Mouse (Mus musculus): ENCODE measurements around the gene Poc5. TPM values are rescaled to one million over a fixed set of nuclear protein-coding genes. Genes with fewer than 3 reads are reported as not detected.
A peak's percentile ranks its signal among the peaks of the same experiment; 100 is the strongest.

Gene Poc5
- polyA plus RNA-seq (2014; fragmentation: Nextera tagmentation; extraction: Ambion mirVana), result 13.7 and 19.7 TPM in 2 replicates

GRCm38 (mm10) chr13:96388042-96388888 is at the start of gene Poc5:
TSS of gene Poc5 (plus strand) at chr13:96388294.
- Histone ChIP-seq H3K4me3 (ENCODE audit: low read depth, low read length) (peak within 1 kb of the TSS; percentile 71), H3K9ac (ENCODE audit: low read depth, low read length) (peak within 1 kb of the TSS; percentile 71), H3K27me3 (replicated peaks; ENCODE audit: control insufficient read depth, insufficient read depth, low read length) (no peaks in the 10 kb centered on the region), H3K4me1 (ENCODE audit: control insufficient read depth, insufficient read depth, low read length) (peaks cover 6% of the 10 kb centered on the region; the same call in 1 of the 2 replicates), H3K9me3 (ENCODE audit: control insufficient read depth, low read length) (0 out of 2 replicates have a peak, but pooled peaks cover 4% of the 10 kb centered on the region), H3K36me3 (ENCODE audit: control insufficient read depth, insufficient read depth, low read length) (peaks cover 32% of the 10 kb centered on the region), H3K4me2 (ENCODE audit: low read depth, low read length) (peak within 1 kb of the TSS; percentile 85), H3K27ac (replicated peaks; ENCODE audit: low read depth, low read length) (peak within 1 kb of the TSS; percentile 54; the same call in 1 of the 2 replicates)
- peak; percentile 100 for ATAC-seq (ENCODE audit: low read depth)
- peak; percentile 99 for DNase-seq (ENCODE audit: low spot score)
- WGBS, result under 1% methylated on average over 44 of the region's 44 CpGs

- no peak for DNase-seq (ENCODE audit: low spot score)
- no peaks in the 10 kb centered on the region for H3K36me3 ChIP-seq (ENCODE audit: control insufficient read depth, insufficient read depth, low read length)
- no peak overlapping the region for H3K9ac ChIP-seq (ENCODE audit: low read depth, low read length)
- H3K27me3 ChIP-seq (replicated peaks; ENCODE audit: control insufficient read depth, insufficient read depth, low read length), result no peaks in the 10 kb centered on the region
- no peaks in the 10 kb centered on the region for H3K4me1 ChIP-seq (ENCODE audit: control insufficient read depth, insufficient read depth, low read length)
- no peak overlapping the region for H3K27ac ChIP-seq (replicated peaks; ENCODE audit: low read depth, low read length)
- WGBS, result 70% methylated on average over 3 of the region's 3 CpGs
- no peak overlapping the region for H3K4me3 ChIP-seq (ENCODE audit: low read depth, low read length)
- H3K4me2 ChIP-seq (ENCODE audit: low read depth, low read length), result no peak overlapping the region
- H3K9me3 ChIP-seq (ENCODE audit: control insufficient read depth, low read length), result no peaks in the 10 kb centered on the region
- no peak for ATAC-seq (ENCODE audit: low read depth)
These were observed 46.6 kb upstream of the Poc5 start for GRCm38 (mm10) chr13:96341461-96341860.

GRCm38 (mm10) chr13:96344778-96345177 is 43.3 kb upstream of the Poc5 start:
- H3K4me2 ChIP-seq (ENCODE audit: low read depth, low read length), result no peak overlapping the region
- no peak overlapping the region for H3K4me3 ChIP-seq (ENCODE audit: low read depth, low read length)
- H3K9ac ChIP-seq (ENCODE audit: low read depth, low read length), result no peak overlapping the region
- WGBS, result 81% methylated on average over 6 of the region's 6 CpGs
- no peaks in the 10 kb centered on the region for H3K36me3 ChIP-seq (ENCODE audit: control insufficient read depth, insufficient read depth, low read length)
- no peaks in the 10 kb centered on the region for H3K4me1 ChIP-seq (ENCODE audit: control insufficient read depth, insufficient read depth, low read length)
- H3K9me3 ChIP-seq (ENCODE audit: control insufficient read depth, low read length), result no peaks in the 10 kb centered on the region
- H3K27ac ChIP-seq (replicated peaks; ENCODE audit: low read depth, low read length), result no peak overlapping the region
- no peak for DNase-seq (ENCODE audit: low spot score)
- ATAC-seq (ENCODE audit: low read depth), result no peak
- H3K27me3 ChIP-seq (replicated peaks; ENCODE audit: control insufficient read depth, insufficient read depth, low read length), result no peaks in the 10 kb centered on the region

DNA sequence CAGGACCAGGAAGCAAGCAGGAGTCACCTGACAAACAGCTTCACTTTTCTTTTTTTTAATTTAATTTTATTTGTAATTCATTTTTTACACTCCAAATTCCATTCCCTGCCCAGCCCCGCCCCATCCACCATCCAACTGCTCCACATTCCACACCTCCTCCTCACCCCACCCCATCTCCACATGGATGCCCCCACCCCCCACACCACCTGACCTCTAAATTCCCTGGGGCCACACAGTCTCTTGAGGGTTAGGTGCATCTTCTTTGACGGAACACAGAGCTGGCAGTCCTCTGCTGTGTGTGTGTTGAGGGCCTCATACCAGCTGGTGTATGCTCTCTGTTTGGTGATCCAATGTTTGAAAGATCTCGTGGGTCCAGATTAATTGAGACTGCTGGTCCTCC is 41.5 kb upstream of the Poc5 start:
- WGBS, result 49% methylated on average over 3 of the region's 3 CpGs
- no peaks in the 10 kb centered on the region for H3K9me3 ChIP-seq (ENCODE audit: control insufficient read depth, low read length)
- H3K4me2 ChIP-seq (ENCODE audit: low read depth, low read length), result no peak overlapping the region
- ATAC-seq (ENCODE audit: low read depth) (no peak), DNase-seq (ENCODE audit: low spot score) (peak; percentile 5)
- no peak overlapping the region for H3K4me3 ChIP-seq (ENCODE audit: low read depth, low read length)
- no peaks in the 10 kb centered on the region for H3K27me3 ChIP-seq (replicated peaks; ENCODE audit: control insufficient read depth, insufficient read depth, low read length)
- H3K36me3 ChIP-seq (ENCODE audit: control insufficient read depth, insufficient read depth, low read length), result no peaks in the 10 kb centered on the region
- no peaks in the 10 kb centered on the region for H3K4me1 ChIP-seq (ENCODE audit: control insufficient read depth, insufficient read depth, low read length)
- no peak overlapping the region for H3K27ac ChIP-seq (replicated peaks; ENCODE audit: low read depth, low read length)
- H3K9ac ChIP-seq (ENCODE audit: low read depth, low read length), result no peak overlapping the region

- no peak overlapping the region for H3K4me2 ChIP-seq (ENCODE audit: low read depth, low read length)
- H3K27me3 ChIP-seq (replicated peaks; ENCODE audit: control insufficient read depth, insufficient read depth, low read length), result no peaks in the 10 kb centered on the region
- H3K36me3 ChIP-seq (ENCODE audit: control insufficient read depth, insufficient read depth, low read length), result no peaks in the 10 kb centered on the region
- no peak overlapping the region for H3K27ac ChIP-seq (replicated peaks; ENCODE audit: low read depth, low read length)
- no peak overlapping the region for H3K9ac ChIP-seq (ENCODE audit: low read depth, low read length)
- no peak for DNase-seq (ENCODE audit: low spot score)
- no peak overlapping the region for H3K4me3 ChIP-seq (ENCODE audit: low read depth, low read length)
- no peaks in the 10 kb centered on the region for H3K4me1 ChIP-seq (ENCODE audit: control insufficient read depth, insufficient read depth, low read length)
- WGBS, result 87% methylated on average over 6 of the region's 6 CpGs
- H3K9me3 ChIP-seq (ENCODE audit: control insufficient read depth, low read length), result no peaks in the 10 kb centered on the region
- no peak for ATAC-seq (ENCODE audit: low read depth)
These were observed 37.9 kb upstream of the Poc5 start for GRCm38 (mm10) chr13:96350207-96350606.

GRCm38 (mm10) chr13:96351264-96351663 is 36.8 kb upstream of the Poc5 start:
- H3K27me3 ChIP-seq (replicated peaks; ENCODE audit: control insufficient read depth, insufficient read depth, low read length), result no peaks in the 10 kb centered on the region
- 79% methylated on average over 12 of the region's 12 CpGs for WGBS
- DNase-seq (ENCODE audit: low spot score) (no peak), ATAC-seq (ENCODE audit: low read depth) (no peak)
- H3K9me3 ChIP-seq (ENCODE audit: control insufficient read depth, low read length), result no peaks in the 10 kb centered on the region
- H3K9ac ChIP-seq (ENCODE audit: low read depth, low read length), result no peak overlapping the region
- H3K4me2 ChIP-seq (ENCODE audit: low read depth, low read length), result no peak overlapping the region
- no peaks in the 10 kb centered on the region for H3K36me3 ChIP-seq (ENCODE audit: control insufficient read depth, insufficient read depth, low read length)
- no peaks in the 10 kb centered on the region for H3K4me1 ChIP-seq (ENCODE audit: control insufficient read depth, insufficient read depth, low read length)
- H3K4me3 ChIP-seq (ENCODE audit: low read depth, low read length), result no peak overlapping the region
- no peak overlapping the region for H3K27ac ChIP-seq (replicated peaks; ENCODE audit: low read depth, low read length)

DNA sequence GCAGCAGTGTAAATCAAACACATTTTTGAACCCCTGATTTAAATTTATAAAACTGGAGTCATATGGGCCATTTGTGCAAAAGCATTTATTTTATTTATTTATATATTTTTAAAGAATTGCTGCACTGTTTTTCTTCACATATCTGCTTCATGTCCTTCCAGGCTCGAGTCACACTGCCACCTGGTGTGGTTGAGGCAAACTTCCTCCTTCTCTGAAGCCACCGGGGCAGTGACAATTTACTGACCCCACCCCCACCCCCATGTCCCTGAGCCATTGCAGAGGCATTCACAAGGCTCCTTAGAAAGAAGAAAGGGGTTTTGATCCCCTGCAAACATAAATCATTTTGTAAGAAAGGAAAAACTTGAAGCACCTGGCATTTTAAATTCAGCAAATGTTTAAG is 12.6 kb upstream of the Poc5 start:
- no peak for ATAC-seq (ENCODE audit: low read depth)
- H3K27ac ChIP-seq (replicated peaks; ENCODE audit: low read depth, low read length), result no peak overlapping the region
- H3K4me2 ChIP-seq (ENCODE audit: low read depth, low read length), result no peak overlapping the region
- no peaks in the 10 kb centered on the region for H3K9me3 ChIP-seq (ENCODE audit: control insufficient read depth, low read length)
- peak; percentile 11 for DNase-seq (ENCODE audit: low spot score)
- no peak overlapping the region for H3K4me3 ChIP-seq (ENCODE audit: low read depth, low read length)
- no peaks in the 10 kb centered on the region for H3K36me3 ChIP-seq (ENCODE audit: control insufficient read depth, insufficient read depth, low read length)
- no peaks in the 10 kb centered on the region for H3K27me3 ChIP-seq (replicated peaks; ENCODE audit: control insufficient read depth, insufficient read depth, low read length)
- H3K9ac ChIP-seq (ENCODE audit: low read depth, low read length), result no peak overlapping the region
- WGBS, result 5% methylated on average over 2 of the region's 2 CpGs
- H3K4me1 ChIP-seq (ENCODE audit: control insufficient read depth, insufficient read depth, low read length), result no peaks in the 10 kb centered on the region

DNA sequence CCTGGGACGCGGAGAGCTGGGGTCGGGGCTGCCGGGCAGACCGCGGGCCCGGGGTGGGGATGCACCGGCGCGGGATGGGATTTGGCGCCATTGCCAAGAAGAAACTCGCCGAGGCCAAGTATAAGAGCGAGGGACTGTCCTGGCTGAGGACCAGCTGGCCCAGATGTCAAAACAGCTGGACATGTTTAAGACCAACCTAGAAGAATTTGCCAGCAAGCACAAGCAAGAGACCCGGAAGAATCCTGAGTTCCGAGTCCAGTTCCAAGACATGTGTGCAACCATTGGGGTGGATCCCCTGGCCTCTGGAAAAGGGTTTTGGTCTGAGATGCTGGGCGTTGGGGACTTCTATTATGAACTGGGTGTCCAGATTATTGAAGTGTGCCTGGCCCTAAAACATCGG is 11.2 kb upstream of the Poc5 start:
- no peaks in the 10 kb centered on the region for H3K27me3 ChIP-seq (replicated peaks; ENCODE audit: control insufficient read depth, insufficient read depth, low read length)
- H3K36me3 ChIP-seq (ENCODE audit: control insufficient read depth, insufficient read depth, low read length), result no peaks in the 10 kb centered on the region
- DNase-seq (ENCODE audit: low spot score), result peak; percentile 38
- WGBS, result 83% methylated on average over 18 of the region's 18 CpGs
- ATAC-seq (ENCODE audit: low read depth), result no peak
- no peaks in the 10 kb centered on the region for H3K9me3 ChIP-seq (ENCODE audit: control insufficient read depth, low read length)
- H3K4me2 ChIP-seq (ENCODE audit: low read depth, low read length), result no peak overlapping the region
- no peak overlapping the region for H3K27ac ChIP-seq (replicated peaks; ENCODE audit: low read depth, low read length)
- H3K4me1 ChIP-seq (ENCODE audit: control insufficient read depth, insufficient read depth, low read length), result no peaks in the 10 kb centered on the region
- H3K9ac ChIP-seq (ENCODE audit: low read depth, low read length), result no peak overlapping the region
- no peak overlapping the region for H3K4me3 ChIP-seq (ENCODE audit: low read depth, low read length)

DNA sequence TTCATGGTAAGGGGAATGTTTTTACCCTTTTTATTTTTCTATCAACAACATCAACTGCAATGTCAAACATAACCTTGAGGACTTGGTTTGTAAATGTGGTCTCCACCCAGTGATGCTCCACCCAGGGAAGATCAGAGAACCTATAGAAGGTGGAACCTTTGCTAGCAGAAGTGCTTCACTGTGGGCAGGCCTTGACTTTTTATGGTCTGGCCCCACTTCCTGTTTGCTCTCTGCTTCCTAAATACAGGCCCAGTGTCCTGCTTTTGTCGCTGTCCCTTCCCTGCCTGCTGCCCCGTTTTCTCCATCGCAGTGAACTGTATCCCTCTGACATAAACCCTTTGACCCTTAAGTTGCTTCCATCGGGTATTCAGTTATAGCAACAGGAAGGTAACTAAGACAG is 10.2 kb upstream of the Poc5 start:
- H3K4me1 ChIP-seq (ENCODE audit: control insufficient read depth, insufficient read depth, low read length), result no peaks in the 10 kb centered on the region
- H3K4me2 ChIP-seq (ENCODE audit: low read depth, low read length), result no peak overlapping the region
- DNase-seq (ENCODE audit: low spot score) (no peak), ATAC-seq (ENCODE audit: low read depth) (no peak)
- no peak overlapping the region for H3K4me3 ChIP-seq (ENCODE audit: low read depth, low read length)
- no peaks in the 10 kb centered on the region for H3K27me3 ChIP-seq (replicated peaks; ENCODE audit: control insufficient read depth, insufficient read depth, low read length)
- H3K9ac ChIP-seq (ENCODE audit: low read depth, low read length), result no peak overlapping the region
- no peaks in the 10 kb centered on the region for H3K9me3 ChIP-seq (ENCODE audit: control insufficient read depth, low read length)
- WGBS, result 58% methylated on average over 4 of the region's 4 CpGs
- H3K36me3 ChIP-seq (ENCODE audit: control insufficient read depth, insufficient read depth, low read length), result no peaks in the 10 kb centered on the region
- H3K27ac ChIP-seq (replicated peaks; ENCODE audit: low read depth, low read length), result no peak overlapping the region

Measured in embryonic facial prominence, embryonic 14.5 days (tissue).